Mouse (Mus musculus): ENCODE measurements around the gene Btk.

The Btk gene

DNA sequence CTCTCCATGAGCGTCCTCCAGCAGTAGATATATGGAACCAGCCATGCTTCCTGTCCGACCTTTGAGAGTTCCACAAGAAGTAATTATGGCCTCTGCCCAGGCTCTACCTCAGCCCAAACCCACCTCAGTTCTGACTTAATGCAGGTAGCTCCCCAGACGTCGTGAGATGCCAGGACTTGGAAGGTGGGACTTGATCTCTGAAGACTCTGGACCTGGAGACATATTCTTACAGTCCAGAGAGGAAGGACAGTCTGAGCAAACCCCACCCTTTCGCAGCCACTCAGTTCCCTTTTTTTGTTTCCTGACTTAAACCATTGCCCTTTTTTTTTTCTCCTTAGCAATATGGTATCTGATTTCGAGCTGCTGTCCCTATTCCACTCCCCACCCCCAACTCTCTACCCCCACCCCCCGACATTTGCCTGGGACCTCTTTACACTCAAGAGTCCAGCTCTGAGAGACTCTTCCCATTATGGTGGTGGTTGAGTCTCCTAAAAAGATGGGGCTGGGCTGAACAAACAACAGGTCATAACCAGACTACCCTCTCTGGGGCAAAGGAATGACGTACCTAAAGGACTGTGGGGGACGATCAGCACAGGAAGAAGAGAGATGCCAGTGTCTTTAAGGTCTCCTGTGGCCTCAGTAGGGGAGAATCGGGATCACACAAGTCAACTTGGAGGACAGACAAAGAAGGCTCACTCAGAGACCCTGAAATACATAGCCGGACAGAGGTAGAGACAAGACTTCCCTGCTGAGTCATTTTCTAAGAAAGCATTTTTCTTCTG, at the start of gene Btk:
TSS of gene Btk (minus strand) at position 683 of the 782 bp plus-strand sequence.
- no peak for DNase-seq (ENCODE audit: low spot score in 2 of 2)

DNA sequence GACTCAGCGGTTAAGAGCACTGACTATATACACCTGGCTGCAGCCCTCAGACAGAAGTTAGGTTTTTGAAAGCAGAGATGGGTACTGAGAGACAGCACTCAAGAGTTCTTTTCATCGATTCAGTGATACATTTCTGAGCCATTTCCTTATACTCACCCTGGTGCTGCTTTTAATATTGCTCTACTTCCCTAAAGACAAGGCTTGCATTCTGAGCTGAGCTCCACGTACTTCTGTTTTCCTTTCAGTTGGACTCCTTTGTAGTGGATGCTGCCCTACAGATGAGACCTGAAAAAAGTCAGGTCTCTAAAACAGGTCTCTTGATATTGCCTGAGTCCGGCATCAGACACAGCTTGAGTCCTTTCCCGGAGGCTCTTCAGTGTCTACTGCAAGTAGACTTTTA, 49.3 kb upstream of the Btk start:
- DNase-seq (ENCODE audit: low spot score in 2 of 2): no peak

DNA sequence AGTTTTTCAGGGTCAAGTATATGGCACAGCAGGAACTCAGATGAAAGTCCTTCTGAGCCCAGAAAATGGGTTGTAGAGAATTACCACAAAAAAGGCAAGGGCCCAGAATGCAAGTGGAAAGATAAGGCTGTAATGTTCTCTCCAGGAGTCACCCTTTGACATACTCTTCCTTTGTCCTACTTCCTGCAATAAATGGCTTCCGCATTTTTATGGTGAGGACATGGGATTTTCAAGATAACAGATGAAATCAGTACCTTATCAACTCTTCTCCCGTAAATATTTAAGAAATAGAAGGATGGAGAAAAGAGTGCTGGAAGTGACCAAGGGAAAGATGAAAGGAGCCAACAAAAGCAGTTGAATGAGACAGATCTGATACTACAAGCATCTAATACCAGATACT, 44.8 kb upstream of the Btk start:
- no peak for DNase-seq (ENCODE audit: low spot score in 2 of 2)

DNA sequence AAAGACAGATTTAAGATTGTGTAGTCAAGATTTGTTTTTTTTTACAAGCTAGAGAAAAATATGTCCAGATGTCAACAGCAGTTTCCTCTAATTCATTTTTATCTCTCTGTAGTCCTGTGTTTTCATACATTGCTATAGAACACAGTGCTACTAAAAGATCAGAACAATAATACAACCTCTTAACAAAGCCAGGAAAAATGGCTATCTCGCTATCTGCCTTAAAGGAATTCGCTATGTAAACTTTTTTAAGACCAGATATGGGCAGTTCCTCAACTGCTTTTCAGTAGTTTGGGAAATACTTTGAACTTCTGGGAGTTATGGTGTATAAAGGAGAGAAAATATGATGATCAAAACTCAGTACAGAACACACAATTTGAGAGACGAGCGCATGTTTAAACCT, 40.0 kb upstream of the Btk start:
- DNase-seq (ENCODE audit: low spot score in 2 of 2): no peak

DNA sequence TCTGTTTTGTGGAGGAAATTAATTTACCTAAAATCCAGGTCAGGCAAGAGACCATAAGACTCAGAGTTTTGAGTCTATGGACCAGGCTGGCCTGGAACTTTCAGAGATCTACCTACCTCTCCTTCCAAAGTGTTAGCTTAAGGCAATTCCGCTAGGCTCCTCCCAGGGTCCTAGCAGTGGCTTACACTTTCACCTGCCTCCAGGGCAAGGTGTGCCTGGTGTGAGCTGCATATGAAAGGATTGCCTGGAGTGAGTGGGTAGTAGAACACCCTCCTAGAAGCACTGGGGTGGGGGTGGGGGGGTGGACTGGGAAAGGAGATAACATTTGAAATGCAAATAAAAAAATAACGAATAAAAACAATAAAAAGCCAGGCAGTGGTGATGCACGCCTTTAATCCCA, 38.3 kb upstream of the Btk start:
- no peak for DNase-seq (ENCODE audit: low spot score in 2 of 2)

DNA sequence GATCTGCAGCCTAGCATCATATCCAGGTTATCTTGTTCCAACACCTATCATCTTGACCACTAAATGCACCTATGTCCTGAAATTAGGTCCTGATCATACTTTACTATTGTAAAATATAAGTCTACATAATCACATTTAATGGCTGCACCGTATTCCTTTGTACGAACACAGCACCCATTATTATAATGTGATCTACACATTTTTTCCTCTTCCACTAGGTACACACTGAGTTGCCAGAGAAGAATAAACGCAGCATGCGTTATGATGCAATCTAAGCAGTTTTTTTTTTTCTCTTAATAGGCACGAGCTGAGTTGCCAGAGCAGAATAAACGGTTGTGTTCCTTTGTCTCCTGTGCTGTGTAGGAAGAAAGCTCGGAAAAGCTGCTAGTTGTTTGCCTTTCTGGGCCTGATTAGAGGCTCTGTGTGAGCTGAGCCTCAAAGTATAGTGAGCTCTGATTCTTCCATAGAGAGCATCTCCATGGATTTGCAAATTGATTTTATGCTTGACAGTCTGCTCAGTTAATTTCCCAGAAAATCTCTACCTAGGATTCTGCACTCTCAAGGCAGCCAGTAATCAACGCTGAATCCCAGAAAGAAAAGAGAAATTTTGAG, 37.0 kb upstream of the Btk start:
- no peak for DNase-seq (ENCODE audit: low spot score in 2 of 2)

DNA sequence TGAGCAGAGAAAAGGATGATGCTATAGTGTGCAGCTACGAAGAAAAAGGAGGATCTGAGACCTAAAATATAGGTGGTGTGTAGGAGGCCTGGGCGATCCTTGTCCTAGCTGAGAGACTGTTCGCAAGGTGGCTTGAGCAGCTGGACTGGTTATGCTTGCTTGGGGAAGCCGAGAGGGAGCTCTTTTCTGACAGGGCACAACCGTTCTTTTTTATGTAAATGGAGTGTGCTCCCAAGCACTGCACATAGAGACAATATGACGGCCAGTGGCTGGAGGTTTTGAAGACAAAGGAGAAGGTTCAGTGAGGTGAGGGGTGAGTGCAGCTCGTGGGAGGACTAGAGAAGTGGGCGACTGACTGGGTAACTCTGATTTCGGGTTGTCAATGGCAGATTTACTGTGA, 36.3 kb upstream of the Btk start:
- DNase-seq (ENCODE audit: low spot score in 2 of 2): no peak

DNA sequence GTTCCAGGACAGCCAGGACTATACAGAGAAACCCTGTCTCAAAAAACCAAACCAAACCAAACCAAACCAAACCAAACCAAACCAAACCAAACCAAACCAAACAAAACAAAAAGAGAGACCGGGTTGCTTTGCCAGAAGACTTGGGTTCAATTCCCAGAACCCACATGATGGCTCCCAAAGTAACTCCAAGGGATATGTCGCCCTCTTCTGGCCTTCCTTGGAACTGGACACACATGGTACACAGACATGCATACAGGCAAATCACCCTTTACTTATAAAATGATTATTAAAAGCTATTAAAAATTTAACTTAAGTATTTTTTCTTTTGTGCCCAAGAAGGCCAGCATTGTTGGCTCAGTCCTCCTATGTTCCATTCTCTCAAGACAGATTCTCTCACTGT, 30.9 kb upstream of the Btk start:
- DNase-seq (ENCODE audit: low spot score in 2 of 2): peak in 1 of 2 experiments; percentile 16

DNA sequence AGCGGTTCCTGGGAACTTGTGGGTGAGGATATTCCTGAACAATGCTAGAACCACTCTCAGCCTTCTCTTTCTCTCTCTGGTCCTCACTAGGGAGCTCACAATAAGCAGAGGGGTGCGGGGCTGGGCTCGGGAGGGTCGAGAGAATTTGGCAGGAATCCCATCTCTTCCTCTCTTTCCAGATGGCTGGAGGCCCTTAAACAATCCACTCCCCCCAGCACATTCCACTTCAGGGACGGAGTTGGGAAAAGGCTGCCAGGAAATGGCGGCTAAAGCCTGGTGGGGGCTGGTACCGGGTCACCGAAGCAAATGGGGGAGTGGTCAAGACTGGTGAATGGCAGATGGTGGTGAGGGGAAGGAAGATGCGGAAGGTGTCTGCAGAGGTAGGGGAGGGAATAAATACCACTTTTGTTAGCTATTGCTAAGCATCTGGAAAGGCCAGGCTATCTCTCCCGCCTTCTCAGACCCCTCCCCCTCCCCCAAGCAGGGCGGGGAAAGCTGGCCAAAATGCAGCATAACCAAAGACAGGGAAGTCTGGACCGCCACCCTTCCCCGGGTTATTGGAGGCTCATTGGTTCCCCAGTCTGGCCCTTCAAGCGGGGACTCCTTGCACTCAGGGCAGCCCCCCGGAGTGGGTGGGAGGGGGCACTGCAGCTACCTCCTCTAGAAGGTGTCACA, 29.1 kb upstream of the Btk start:
- peak; percentile 1 to 13 for DNase-seq (ENCODE audit: low spot score in 2 of 2)

DNA sequence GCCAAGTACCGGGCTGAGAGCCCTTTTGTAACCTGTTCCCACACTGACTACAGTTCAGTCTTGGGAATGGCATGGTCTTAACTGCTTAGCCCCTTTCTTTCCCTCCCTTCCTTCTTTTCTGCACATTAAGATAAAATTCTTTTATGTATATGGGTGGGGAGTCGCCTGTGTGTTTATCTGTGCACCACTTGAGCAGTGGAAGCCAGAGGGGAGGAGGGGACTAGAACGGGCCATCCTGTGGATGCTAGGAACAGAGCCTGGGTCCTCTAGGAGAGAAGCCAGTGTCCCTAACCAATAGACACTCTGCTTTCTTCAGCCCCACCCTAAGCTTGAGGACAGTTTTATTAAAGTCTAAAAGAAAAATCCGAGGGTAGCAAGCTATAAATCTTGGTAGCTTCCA, 27.6 kb upstream of the Btk start:
- no peak for DNase-seq (ENCODE audit: low spot score in 2 of 2)

DNA sequence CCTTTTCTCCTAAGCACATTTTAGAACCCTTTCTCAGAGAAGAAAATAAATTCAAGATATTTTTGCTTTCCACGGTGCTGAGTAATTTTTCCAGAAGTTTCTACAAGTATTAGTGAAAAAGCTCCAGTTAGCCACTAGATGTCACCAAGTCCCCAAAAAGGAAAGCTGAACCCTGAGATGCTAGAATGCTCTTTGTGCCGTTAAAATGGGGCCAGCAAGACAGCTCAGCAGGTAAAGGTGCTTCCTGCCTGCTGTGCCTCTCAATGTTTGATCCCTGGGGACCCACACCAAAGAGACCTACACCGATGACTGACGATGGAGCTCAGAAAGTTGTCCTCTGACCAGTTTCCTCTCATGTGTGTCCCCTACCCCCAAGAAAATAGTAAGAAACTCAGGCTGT, 26.1 kb upstream of the Btk start:
- DNase-seq (ENCODE audit: low spot score in 2 of 2): no peak

DNA sequence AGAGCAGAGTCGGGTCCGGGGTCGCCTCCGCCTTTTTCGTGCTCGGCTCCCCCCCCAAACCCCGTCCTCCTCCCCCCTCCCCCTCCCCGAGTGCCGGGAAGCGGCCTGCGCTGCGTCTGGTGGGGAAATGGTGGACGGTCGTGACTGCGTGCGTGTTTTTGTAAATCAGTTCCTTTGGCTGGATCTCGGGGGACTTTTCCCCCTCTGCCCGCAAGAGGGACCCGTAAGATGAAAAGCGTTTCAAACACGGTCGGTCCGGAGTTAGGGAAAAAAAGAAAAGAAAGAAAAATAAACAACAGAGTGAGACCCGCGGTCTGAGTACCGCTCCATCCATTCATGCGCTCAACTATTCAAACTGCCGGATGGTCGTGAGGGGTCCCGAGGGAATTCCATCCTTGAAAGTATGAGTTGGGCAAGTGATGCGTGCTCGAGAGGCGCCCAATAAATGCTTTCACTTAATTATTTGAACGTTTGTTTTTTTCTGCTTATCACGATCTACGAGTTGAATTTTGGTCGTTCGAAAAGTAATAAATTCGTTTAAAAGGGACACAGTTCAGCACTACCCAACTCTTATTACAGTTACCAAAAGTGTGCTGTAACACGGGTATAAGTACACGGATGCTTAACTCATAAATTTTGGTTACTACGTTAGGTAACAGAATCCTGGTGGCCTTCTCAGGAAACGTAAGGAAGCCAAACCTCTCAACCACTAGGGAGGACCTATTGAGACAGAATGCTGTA, 18.2 kb upstream of the Btk start:
- no peak for DNase-seq (ENCODE audit: low spot score in 2 of 2)

DNA sequence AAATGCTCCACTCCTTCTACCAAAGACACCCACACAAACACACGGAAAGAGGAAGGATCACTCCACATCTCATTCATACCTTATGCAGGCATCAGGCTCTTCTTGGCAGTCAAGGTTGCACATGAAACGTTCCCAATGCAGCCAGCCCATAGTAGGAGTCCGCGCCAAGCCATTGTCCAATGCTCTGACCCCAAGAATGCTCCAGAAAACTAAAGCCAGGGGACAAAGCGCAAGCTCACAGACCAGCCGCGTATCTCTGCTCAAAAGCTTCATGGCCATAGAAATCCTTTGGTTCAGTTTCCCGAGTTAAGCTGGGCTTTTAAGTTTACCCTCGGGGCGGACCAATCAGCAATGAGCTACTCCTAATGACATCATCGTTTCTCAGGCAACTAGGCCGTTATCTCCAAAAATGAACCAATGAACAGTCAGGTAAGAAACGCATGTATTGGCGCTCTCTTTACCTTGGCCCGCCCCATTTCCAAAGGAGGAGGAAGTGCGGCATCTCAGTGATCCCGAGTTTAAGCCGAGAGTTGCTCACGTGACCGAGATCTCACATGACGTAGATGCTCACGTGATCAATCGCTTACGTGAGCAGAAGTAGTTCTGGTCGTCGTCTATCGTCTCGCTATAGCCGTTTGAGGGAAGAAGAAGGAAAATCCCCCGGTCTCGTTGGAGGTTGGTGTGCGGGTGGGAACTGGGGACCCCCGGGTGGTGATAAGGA, 17.4 kb upstream of the Btk start, which contains the start of the genes Gla and Hnrnph2:
TSS of gene Gla (minus strand) at position 467 of the 721 bp plus-strand sequence.
TSS of gene Hnrnph2 (plus strand) at position 521 of the 721 bp plus-strand sequence.
- peak; percentile 89 to 92 for DNase-seq (ENCODE audit: low spot score in 2 of 2)

DNA sequence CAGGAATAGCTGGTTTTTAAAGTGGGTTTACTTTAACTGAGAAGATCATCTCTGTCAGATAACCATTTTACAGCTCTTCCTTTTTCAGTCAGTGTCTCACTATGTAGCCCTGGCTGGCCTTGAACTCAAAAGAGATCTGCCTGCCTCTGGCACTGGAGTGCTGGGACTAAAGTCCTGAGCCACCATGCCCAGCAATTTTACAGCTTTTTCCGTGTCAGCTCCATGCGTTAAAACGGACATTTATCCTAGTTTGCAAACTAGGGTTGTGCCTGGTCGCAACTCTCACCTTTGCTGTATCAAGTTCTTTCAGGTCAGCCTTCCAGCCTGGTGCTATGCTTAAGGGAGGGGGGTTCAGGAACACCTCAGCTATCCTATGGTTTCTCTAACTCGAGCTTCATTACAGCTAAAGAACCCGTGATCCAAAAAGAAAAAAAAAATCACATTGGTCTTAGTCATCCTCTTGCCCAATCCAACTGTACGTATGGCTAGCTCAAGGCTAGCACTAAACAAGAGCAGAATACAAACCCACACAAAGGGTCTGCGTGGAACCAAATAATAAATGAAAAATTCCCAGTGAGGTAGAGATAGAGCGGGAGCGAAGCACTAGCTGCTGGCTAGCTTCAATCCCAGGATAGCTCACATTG, 16.7 kb upstream of the Btk start:
- DNase-seq (ENCODE audit: low spot score in 2 of 2): no peak

DNA sequence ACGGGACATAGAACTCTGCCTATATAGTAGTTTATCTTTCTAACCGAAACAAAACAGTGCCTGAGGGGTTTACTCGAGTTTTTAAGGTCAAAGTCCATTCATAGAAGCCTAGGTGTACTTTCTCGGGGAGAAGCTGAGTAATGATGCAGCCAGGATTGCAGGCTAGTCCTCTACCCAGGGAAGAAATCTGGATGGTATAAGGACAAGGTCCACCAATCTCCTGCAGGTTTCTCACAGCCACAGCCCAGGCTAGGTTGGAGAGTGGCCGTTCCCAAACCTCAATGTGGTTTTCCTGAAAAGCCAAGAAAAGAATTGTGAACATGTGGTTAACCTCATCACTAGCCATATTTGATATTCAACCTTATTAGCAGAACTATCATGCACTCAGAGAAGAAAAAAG, 6.5 kb upstream of the Btk start:
- no peak for DNase-seq (ENCODE audit: low spot score in 2 of 2)

DNA sequence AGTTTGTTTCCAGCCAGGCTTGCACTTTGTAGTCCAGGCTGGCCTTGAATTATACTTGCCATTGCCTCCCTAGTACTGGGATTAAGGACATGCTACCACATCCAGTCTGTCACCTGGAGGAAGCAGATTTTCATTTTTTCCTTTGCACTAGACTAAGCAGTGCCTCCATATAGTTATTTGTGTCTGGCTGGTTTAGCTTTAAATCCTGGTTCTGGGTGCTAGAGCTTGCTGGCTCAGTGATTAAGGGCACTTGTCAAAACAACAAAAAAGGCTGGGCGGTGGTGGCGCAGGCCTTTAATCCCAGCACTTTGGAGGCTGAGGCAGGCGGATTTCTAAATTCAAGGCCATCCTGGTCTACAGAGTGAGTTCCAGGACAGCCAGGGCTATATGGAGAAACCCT, 5.6 kb upstream of the Btk start:
- DNase-seq (ENCODE audit: low spot score in 2 of 2): no peak

DNA sequence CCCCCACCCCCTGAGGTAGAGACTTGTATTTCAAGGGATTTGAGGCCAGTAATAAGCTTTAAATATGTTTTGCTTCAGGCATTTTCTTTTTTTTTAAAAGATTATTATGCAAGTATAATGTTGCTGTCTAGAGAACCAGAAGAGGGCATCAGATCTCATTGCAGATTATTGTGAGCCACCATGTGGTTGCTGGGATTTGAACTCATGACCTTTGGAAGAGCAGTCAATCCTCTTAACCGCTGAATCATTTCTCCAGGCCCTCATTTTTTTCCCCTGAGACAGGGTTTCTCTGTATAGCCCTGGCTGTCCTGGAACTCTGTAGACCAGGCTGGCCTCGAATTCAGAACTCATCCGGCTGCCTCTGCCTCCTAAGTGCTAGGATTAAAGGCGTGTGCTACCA, 4.9 kb upstream of the Btk start:
- no peak for DNase-seq (ENCODE audit: low spot score in 2 of 2)

DNA sequence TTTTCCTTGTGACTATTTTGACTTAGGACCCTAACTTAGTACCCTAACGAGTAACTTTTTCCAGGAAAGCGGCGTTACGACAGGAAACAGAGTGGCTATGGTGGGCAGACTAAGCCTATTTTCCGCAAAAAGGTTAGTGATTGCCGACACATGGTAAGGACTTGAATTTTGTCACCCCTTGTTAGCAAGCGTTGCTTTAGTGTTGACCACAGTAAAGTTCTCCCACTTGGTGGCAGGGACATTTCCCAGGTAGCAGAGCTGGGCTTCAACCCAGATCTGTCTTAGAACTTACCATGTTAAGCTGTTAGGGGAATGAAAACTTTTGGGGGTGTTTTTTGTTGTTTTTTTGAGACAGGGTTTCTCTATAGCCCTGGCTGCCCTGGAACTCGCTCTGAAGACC, 3.1 kb upstream of the Btk start:
- no peak for DNase-seq (ENCODE audit: low spot score in 2 of 2)

DNA sequence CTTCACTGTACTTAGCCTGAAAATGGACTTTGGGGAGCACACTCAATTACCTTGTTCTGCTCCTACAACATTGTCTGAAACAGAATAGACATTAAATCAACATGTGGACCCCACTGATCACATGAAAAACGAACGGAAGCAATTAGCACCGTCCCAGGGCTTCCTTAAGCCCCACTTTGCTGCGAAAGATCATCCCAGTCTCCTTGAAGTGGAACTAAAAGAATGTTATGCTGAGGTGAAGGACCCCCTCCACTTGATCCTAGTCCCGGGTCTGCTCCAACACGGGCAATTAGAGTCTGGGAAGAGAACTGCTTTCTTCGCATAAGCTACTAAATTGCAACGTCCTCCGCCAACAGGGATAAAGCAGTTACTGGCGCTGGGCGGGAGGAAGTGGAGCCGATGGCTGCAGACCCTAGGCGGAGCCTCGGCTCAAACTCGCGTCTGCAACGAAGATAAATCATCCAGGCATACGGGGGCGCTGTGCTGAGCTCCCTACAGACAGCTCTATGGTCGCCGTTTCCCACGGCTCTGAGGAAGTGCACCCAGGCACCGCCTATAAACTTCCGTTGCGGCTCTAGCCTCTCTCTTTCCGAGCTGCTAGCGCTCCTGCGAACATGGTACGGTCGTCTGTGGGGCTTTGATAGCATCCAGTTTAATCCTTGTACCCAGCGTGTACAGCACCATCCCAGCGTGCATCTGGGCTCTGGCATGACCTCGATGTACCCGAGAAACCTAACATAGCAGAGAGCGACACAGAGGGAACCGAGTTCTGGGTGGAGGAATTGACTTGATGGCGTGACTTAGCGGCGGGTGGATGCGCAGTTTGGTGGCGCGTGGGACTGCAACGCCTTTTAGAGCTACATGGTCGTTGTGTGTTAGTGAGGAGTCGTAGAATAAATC, 2.0 kb upstream of the Btk start, which contains the start of gene Rpl36a:
TSS of gene Rpl36a (plus strand) at position 552 of the 900 bp plus-strand sequence.
- DNase-seq (ENCODE audit: low spot score in 2 of 2): peak; percentile 87 to 89

DNA sequence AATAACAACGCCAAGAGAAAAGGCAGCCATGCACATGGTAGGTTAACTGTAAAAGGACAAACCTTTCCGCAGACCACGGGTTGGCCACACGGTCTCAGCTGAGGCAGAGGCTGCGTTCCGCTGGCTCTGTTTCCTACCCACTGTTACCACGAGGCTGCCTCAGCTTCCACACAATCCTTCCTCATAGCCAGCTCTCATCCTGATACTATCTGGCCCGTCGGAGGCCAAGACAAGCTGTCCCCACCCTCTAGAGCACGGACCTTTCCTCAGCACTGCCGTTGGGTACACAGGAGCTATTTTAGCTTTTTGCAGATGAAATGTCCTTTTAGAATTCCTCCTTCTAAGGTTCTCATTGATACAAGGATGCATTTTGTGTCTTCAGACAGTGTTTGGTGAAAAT, 1.1 kb downstream of the Btk start:
- DNase-seq (ENCODE audit: low spot score in 2 of 2): no peak

Data from natural killer cell, adult 2 months (primary cell).